Mouse (Mus musculus): ENCODE data around the gene Itgb6. TPM values are rescaled to one million over a fixed set of nuclear protein-coding genes. Genes with fewer than 3 reads are reported as not detected.

Gene Itgb6
- polyA plus RNA-seq, 1 experiment from 2014 or later: 0.40 TPM

GRCm38 (mm10) chr2:60682554-60682953 is 39.9 kb downstream of the Itgb6 start:
- WGBS: 92% methylated on average over 2 of the region's 2 CpGs

GRCm38 (mm10) chr2:60674413-60674812 is 48.0 kb downstream of the Itgb6 start:
- H3K36me3 ChIP-seq (ENCODE audit: control insufficient read depth, insufficient read depth, low read length): no peaks in the 10 kb centered on the region
- H3K4me2 ChIP-seq: no peak overlapping the region
- no peak overlapping the region for H3K27ac ChIP-seq (ENCODE audit: low read depth, low read length)
- H3K4me1 ChIP-seq (ENCODE audit: control insufficient read depth, insufficient read depth, low read length): peaks cover 8% of the 10 kb centered on the region
- H3K4me3 ChIP-seq (ENCODE audit: low read depth, low read length): no peak overlapping the region
- 68% methylated on average over 7 of the region's 7 CpGs for WGBS
- H3K9me3 ChIP-seq (ENCODE audit: control insufficient read depth, low read length): no peaks in the 10 kb centered on the region
- no peaks in the 10 kb centered on the region for H3K27me3 ChIP-seq (ENCODE audit: control insufficient read depth, insufficient read depth, low read length)
- DNase-seq (ENCODE audit: low spot score, missing footprints): no peak
- no peak for ATAC-seq (ENCODE audit: low FRiP score)
- H3K9ac ChIP-seq (ENCODE audit: low read length): no peak overlapping the region

More at GRCm38 (mm10) chr2:60682554-60682953, 39.9 kb downstream of the Itgb6 start:
- no peak for ATAC-seq (ENCODE audit: low FRiP score)
- no peaks in the 10 kb centered on the region for H3K27me3 ChIP-seq (ENCODE audit: control insufficient read depth, insufficient read depth, low read length)
- H3K4me1 ChIP-seq (ENCODE audit: control insufficient read depth, insufficient read depth, low read length): no peaks in the 10 kb centered on the region
- DNase-seq (ENCODE audit: low spot score, missing footprints): no peak
- H3K9ac ChIP-seq (ENCODE audit: low read length): no peak overlapping the region
- no peak overlapping the region for H3K4me2 ChIP-seq
- no peak overlapping the region for H3K4me3 ChIP-seq (ENCODE audit: low read depth, low read length)
- H3K36me3 ChIP-seq (ENCODE audit: control insufficient read depth, insufficient read depth, low read length): no peaks in the 10 kb centered on the region
- H3K27ac ChIP-seq (ENCODE audit: low read depth, low read length): no peak overlapping the region
- no peaks in the 10 kb centered on the region for H3K9me3 ChIP-seq (ENCODE audit: control insufficient read depth, low read length)

DNA sequence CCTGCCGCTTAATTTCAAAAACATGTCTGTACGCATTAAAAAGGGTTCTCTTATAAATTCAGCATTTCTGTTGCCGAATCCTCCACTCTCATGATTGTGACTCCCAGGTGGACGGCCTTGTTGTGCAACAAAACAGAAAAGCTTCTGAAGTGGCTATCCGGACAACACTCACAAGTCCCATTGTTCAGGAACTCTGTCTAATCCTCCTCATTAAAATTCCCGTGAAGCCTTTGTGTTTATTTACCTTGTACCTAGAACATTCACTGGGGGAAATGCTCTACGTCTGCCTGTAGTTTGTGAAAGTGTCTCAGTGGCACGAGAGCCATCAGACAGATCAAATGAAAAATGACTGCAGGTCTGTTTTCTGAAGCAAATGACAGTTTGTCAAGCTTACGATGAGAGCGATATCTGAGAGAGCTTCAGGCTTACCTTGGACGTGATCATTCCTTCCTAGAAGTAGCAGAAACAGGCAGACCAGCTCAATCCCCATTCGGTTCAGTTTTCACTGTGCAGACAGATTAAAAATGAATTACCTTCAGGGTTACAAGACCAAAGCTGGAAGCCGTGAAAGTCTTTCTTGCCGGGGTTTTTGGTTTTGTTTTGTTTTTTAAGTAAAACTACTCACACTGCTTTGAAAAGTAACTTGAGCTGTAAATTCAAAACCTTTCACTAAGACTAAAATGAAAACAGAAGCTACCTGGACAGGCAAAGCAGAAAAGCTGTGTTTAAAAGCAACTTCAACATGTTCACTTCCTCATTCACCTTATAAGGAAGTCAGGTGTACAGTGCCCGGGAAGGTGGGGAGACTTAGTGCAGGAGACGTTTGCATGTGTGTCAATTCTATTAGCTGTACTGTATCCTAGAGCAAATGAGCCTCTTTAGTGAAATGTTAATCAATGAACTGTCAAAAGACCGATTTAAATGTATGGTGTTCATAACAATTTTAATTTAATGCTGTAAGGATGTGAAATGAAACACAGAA is 49.2 kb downstream of the Itgb6 start:
- peaks cover 8% of the 10 kb centered on the region for H3K4me1 ChIP-seq (ENCODE audit: control insufficient read depth, insufficient read depth, low read length)
- no peak overlapping the region; the same call in 1 of the 2 replicates for H3K9ac ChIP-seq (ENCODE audit: low read length)
- 33% methylated on average over 17 of the region's 17 CpGs for WGBS
- H3K4me3 ChIP-seq (ENCODE audit: low read depth, low read length): no peak overlapping the region
- ATAC-seq (ENCODE audit: low FRiP score) (no peak), DNase-seq (ENCODE audit: low spot score, missing footprints) (no peak)
- no peak overlapping the region for H3K27ac ChIP-seq (ENCODE audit: low read depth, low read length)
- no peaks in the 10 kb centered on the region for H3K27me3 ChIP-seq (ENCODE audit: control insufficient read depth, insufficient read depth, low read length)
- peak overlapping the region; percentile 12; the same call in 1 of the 2 replicates for H3K4me2 ChIP-seq
- H3K9me3 ChIP-seq (ENCODE audit: control insufficient read depth, low read length): no peaks in the 10 kb centered on the region
- no peaks in the 10 kb centered on the region for H3K36me3 ChIP-seq (ENCODE audit: control insufficient read depth, insufficient read depth, low read length)

- Histone ChIP-seq H3K4me2 (no peak overlapping the region), H3K27ac (ENCODE audit: low read depth, low read length) (no peak overlapping the region), H3K4me3 (ENCODE audit: low read depth, low read length) (no peak overlapping the region), H3K27me3 (ENCODE audit: control insufficient read depth, insufficient read depth, low read length) (no peaks in the 10 kb centered on the region), H3K36me3 (ENCODE audit: control insufficient read depth, insufficient read depth, low read length) (no peaks in the 10 kb centered on the region), H3K9me3 (ENCODE audit: control insufficient read depth, low read length) (no peaks in the 10 kb centered on the region), H3K9ac (ENCODE audit: low read length) (no peak overlapping the region), H3K4me1 (ENCODE audit: control insufficient read depth, insufficient read depth, low read length) (peaks cover 8% of the 10 kb centered on the region)
- no peak for ATAC-seq (ENCODE audit: low FRiP score)
- WGBS: 93% methylated on average over 1 of the region's 1 CpGs
- no peak for DNase-seq (ENCODE audit: low spot score, missing footprints)
Observed at GRCm38 (mm10) chr2:60671215-60671614, 51.2 kb downstream of the Itgb6 start.

DNA sequence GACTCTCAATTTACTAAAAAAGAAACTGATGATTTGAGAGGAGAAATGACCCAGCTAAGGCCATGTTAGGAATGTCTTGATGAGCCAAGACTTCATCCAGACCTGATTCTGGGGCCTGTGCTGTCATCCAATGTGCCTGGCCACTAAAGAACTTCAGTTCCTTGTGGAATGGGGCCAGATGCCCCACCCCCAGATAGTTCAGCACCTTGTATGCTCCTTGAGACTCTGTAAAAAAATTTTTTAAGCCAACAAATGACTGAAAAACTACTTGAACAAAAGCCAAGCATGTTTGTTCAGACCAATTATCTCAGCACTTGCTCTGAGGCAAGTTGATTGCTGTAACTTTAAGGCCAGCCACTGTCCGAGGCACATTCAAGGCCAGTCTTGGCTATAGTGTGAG is 59.4 kb downstream of the Itgb6 start:
- DNase-seq (ENCODE audit: low spot score, missing footprints): no peak
- Histone ChIP-seq H3K27ac (ENCODE audit: low read depth, low read length) (no peak overlapping the region), H3K4me3 (ENCODE audit: low read depth, low read length) (no peak overlapping the region), H3K9me3 (ENCODE audit: control insufficient read depth, low read length) (no peaks in the 10 kb centered on the region), H3K4me1 (ENCODE audit: control insufficient read depth, insufficient read depth, low read length) (no peaks in the 10 kb centered on the region), H3K4me2 (no peak overlapping the region), H3K36me3 (ENCODE audit: control insufficient read depth, insufficient read depth, low read length) (no peaks in the 10 kb centered on the region), H3K27me3 (ENCODE audit: control insufficient read depth, insufficient read depth, low read length) (no peaks in the 10 kb centered on the region), H3K9ac (ENCODE audit: low read length) (no peak overlapping the region)
- 75% methylated on average over 1 of the region's 1 CpGs for WGBS
- no peak for ATAC-seq (ENCODE audit: low FRiP score)

DNA sequence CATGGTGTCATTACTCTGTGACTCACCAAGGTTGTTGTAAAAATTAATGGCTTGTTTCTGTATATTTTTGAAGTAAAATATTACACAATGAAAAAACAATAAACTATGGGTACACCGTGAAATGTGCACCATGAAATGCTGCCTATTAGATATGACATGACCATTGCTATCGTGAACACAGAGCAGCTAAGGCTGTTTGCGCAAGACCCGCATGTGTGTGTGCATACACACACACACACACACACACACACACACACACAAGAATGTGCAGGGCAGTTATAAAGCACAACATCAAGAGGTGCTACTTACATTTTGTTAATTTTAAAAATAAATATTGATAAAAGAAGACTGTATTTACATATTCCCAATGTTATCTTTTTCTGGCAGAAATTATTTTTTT is 62.5 kb downstream of the Itgb6 start:
- ATAC-seq (ENCODE audit: low FRiP score) (no peak), DNase-seq (ENCODE audit: low spot score, missing footprints) (no peak)
- WGBS: 93% methylated on average over 4 of the region's 4 CpGs

GRCm38 (mm10) chr2:60658992-60659391 is 63.5 kb downstream of the Itgb6 start:
- DNase-seq (ENCODE audit: low spot score, missing footprints) (no peak), ATAC-seq (ENCODE audit: low FRiP score) (no peak)
- Histone ChIP-seq H3K4me1 (ENCODE audit: control insufficient read depth, insufficient read depth, low read length) (no peaks in the 10 kb centered on the region), H3K4me3 (ENCODE audit: low read depth, low read length) (no peak overlapping the region), H3K36me3 (ENCODE audit: control insufficient read depth, insufficient read depth, low read length) (no peaks in the 10 kb centered on the region), H3K9ac (ENCODE audit: low read length) (no peak overlapping the region), H3K9me3 (ENCODE audit: control insufficient read depth, low read length) (no peaks in the 10 kb centered on the region), H3K27me3 (ENCODE audit: control insufficient read depth, insufficient read depth, low read length) (no peaks in the 10 kb centered on the region), H3K27ac (ENCODE audit: low read depth, low read length) (no peak overlapping the region), H3K4me2 (no peak overlapping the region)
- 86% methylated on average over 3 of the region's 3 CpGs for WGBS

More for the DNA sequence above, 62.5 kb downstream of the Itgb6 start:
- Histone ChIP-seq H3K9ac (ENCODE audit: low read length) (no peak overlapping the region), H3K27me3 (ENCODE audit: control insufficient read depth, insufficient read depth, low read length) (no peaks in the 10 kb centered on the region), H3K4me3 (ENCODE audit: low read depth, low read length) (no peak overlapping the region), H3K36me3 (ENCODE audit: control insufficient read depth, insufficient read depth, low read length) (no peaks in the 10 kb centered on the region), H3K4me1 (ENCODE audit: control insufficient read depth, insufficient read depth, low read length) (no peaks in the 10 kb centered on the region), H3K27ac (ENCODE audit: low read depth, low read length) (no peak overlapping the region), H3K4me2 (no peak overlapping the region), H3K9me3 (ENCODE audit: control insufficient read depth, low read length) (no peaks in the 10 kb centered on the region)

DNA sequence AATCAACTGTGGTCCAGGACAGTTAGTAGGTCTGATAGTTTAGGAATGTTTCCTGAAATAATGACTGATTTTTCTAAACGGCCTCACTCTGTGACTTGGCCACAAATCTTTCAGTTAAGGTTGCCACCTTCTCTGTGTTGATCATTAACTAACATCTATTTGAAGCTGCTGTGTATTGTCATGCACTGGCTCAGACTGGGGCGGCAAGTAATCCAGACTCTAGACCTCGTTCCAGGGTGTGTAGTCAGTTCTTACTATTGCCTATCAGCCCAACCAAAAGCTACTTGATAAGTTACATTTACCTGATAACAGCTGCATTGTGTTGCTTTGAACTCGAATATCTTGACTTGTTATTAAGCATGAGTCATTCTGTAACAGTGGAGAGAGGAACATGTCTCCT is 67.6 kb downstream of the Itgb6 start:
- Histone ChIP-seq H3K36me3 (ENCODE audit: control insufficient read depth, insufficient read depth, low read length) (no peaks in the 10 kb centered on the region), H3K9ac (ENCODE audit: low read length) (no peak overlapping the region), H3K4me1 (ENCODE audit: control insufficient read depth, insufficient read depth, low read length) (no peaks in the 10 kb centered on the region), H3K4me2 (no peak overlapping the region), H3K27ac (ENCODE audit: low read depth, low read length) (no peak overlapping the region), H3K4me3 (ENCODE audit: low read depth, low read length) (no peak overlapping the region), H3K9me3 (ENCODE audit: control insufficient read depth, low read length) (no peaks in the 10 kb centered on the region), H3K27me3 (ENCODE audit: control insufficient read depth, insufficient read depth, low read length) (no peaks in the 10 kb centered on the region)
- WGBS: 85% methylated on average over 4 of the region's 4 CpGs
- ATAC-seq (ENCODE audit: low FRiP score) (no peak), DNase-seq (ENCODE audit: low spot score, missing footprints) (no peak)

GRCm38 (mm10) chr2:60650155-60650554 is 72.3 kb downstream of the Itgb6 start:
- Histone ChIP-seq H3K4me3 (ENCODE audit: low read depth, low read length) (no peak overlapping the region), H3K9me3 (ENCODE audit: control insufficient read depth, low read length) (no peaks in the 10 kb centered on the region), H3K4me2 (no peak overlapping the region), H3K27me3 (ENCODE audit: control insufficient read depth, insufficient read depth, low read length) (no peaks in the 10 kb centered on the region), H3K27ac (ENCODE audit: low read depth, low read length) (no peak overlapping the region), H3K9ac (ENCODE audit: low read length) (no peak overlapping the region), H3K4me1 (ENCODE audit: control insufficient read depth, insufficient read depth, low read length) (no peaks in the 10 kb centered on the region), H3K36me3 (ENCODE audit: control insufficient read depth, insufficient read depth, low read length) (no peaks in the 10 kb centered on the region)
- WGBS: 96% methylated on average over 5 of the region's 5 CpGs
- no peak for DNase-seq (ENCODE audit: low spot score, missing footprints)
- no peak for ATAC-seq (ENCODE audit: low FRiP score)

Data from midbrain, embryonic 11.5 days (tissue).